8 mouse cellular contexts compared by ENCODE assay signal in genomic region chr17:40933985-40934384, GRCm38 (mm10). TPM values are rescaled to one million over a fixed set of nuclear protein-coding genes. Genes with fewer than 3 reads are reported as not detected.
DNase-seq lines count a peak whose midpoint lies in the region; ATAC-seq and TF ChIP-seq lines count a peak whose summit lies in the region.

No protein-coding gene starts in this region.

- no peak overlapping the region for H3K27ac ChIP-seq in embryonic facial prominence, embryonic 15.5 days (replicated peaks)
- H3K27ac ChIP-seq in intestine, postnatal 0 days (ENCODE audit: low read depth, low read length), result no peak overlapping the region
- H3K27ac ChIP-seq in midbrain, postnatal 0 days (ENCODE audit: low read depth, low read length), result no peak overlapping the region

- ATAC-seq in embryonic facial prominence, embryonic 15.5 days (ENCODE audit: insufficient number of reproducible peaks, low FRiP score, low TSS enrichment, low read depth), result no peak
- no peak for ATAC-seq in intestine, postnatal 0 days
- peak; percentile 19 for ATAC-seq in midbrain, postnatal 0 days (ENCODE audit: low FRiP score)

- H3K4me3 ChIP-seq in E14TG2a.4 (replicated peaks; ENCODE audit: low read length), result peak overlapping the region; percentile 90
- peak overlapping the region; percentile 81 for H3K4me3 ChIP-seq in embryonic facial prominence, embryonic 15.5 days (replicated peaks)
- H3K4me3 ChIP-seq in intestine, postnatal 0 days (ENCODE audit: low read depth, low read length), result peak overlapping the region; percentile 64
- H3K4me3 ChIP-seq in midbrain, postnatal 0 days (ENCODE audit: low read depth, low read length), result peak overlapping the region; percentile 67

- no peaks in the 10 kb centered on the region for H3K27me3 ChIP-seq in E14TG2a.4 (ENCODE audit: insufficient read depth, low read length)
- no peaks in the 10 kb centered on the region for H3K27me3 ChIP-seq in embryonic facial prominence, embryonic 15.5 days
- no peaks in the 10 kb centered on the region for H3K27me3 ChIP-seq in intestine, postnatal 0 days (replicated peaks; ENCODE audit: control insufficient read depth, insufficient read depth, low read length)
- H3K27me3 ChIP-seq in midbrain, postnatal 0 days (ENCODE audit: insufficient read depth, low read length), result no peaks in the 10 kb centered on the region

- TF ChIP-seq CTCF in E14TG2a.4 (conservative IDR thresholded peaks at IDR 0.05; ENCODE audit: low read length), result no peak
- no peak for TF ChIP-seq CTCF in intestine, postnatal 0 days (IDR thresholded peaks at IDR 0.05; ENCODE audit: low read depth)
- TF ChIP-seq CTCF in midbrain, postnatal 0 days (IDR thresholded peaks at IDR 0.05), result no peak

- peaks cover 4% of the 10 kb centered on the region for H3K9me3 ChIP-seq in E14TG2a.4 (ENCODE audit: low read length)
- no peaks in the 10 kb centered on the region for H3K9me3 ChIP-seq in embryonic facial prominence, embryonic 15.5 days (replicated peaks)
- no peaks in the 10 kb centered on the region for H3K9me3 ChIP-seq in intestine, postnatal 0 days (ENCODE audit: control insufficient read depth)
- no peaks in the 10 kb centered on the region for H3K9me3 ChIP-seq in midbrain, postnatal 0 days (ENCODE audit: low read length)

- 0% methylated on average over 14 of the region's 14 CpGs for WGBS in embryonic facial prominence, embryonic 15.5 days
- under 1% methylated on average over 14 of the region's 14 CpGs for WGBS in intestine, postnatal 0 days
- under 1% methylated on average over 14 of the region's 14 CpGs for WGBS in midbrain, postnatal 0 days

- H3K4me2 ChIP-seq in embryonic facial prominence, embryonic 15.5 days (replicated peaks), result peak overlapping the region; percentile 66
- peak overlapping the region; percentile 82 for H3K4me2 ChIP-seq in intestine, postnatal 0 days (replicated peaks; ENCODE audit: low read depth)
- peak overlapping the region; percentile 77 for H3K4me2 ChIP-seq in midbrain, postnatal 0 days (ENCODE audit: low read depth, low read length, poor library complexity, severe bottlenecking)

- peaks cover 51% of the 10 kb centered on the region for H3K36me3 ChIP-seq in E14TG2a.4 (ENCODE audit: insufficient read depth, low read length)
- H3K36me3 ChIP-seq in embryonic facial prominence, embryonic 15.5 days, result 0 out of 2 replicates have a peak, but pooled peaks cover 16% of the 10 kb centered on the region
- peaks cover 13% of the 10 kb centered on the region for H3K36me3 ChIP-seq in intestine, postnatal 0 days (ENCODE audit: control insufficient read depth, insufficient read depth)
- H3K36me3 ChIP-seq in midbrain, postnatal 0 days (ENCODE audit: insufficient read depth, low read length), result 0 out of 2 replicates have a peak, but pooled peaks cover under 1% of the 10 kb centered on the region

- peak; percentile 83 for DNase-seq in heart, adult 11 months
- DNase-seq in heart, postnatal 4 days, result no peak
- no peak for DNase-seq in midbrain, postnatal 0 days (ENCODE audit: low spot score)
- DNase-seq in adipocyte (ENCODE audit: low spot score), result no peak
- DNase-seq in frontal cortex, postnatal 25 days (ENCODE audit: low spot score in 2 of 2), result no peak

- H3K4me1 ChIP-seq in E14TG2a.4 (replicated peaks; ENCODE audit: low read depth, low read length), result peaks cover 9% of the 10 kb centered on the region
- H3K4me1 ChIP-seq in embryonic facial prominence, embryonic 15.5 days, result peaks cover 9% of the 10 kb centered on the region
- H3K4me1 ChIP-seq in intestine, postnatal 0 days (replicated peaks; ENCODE audit: control insufficient read depth, insufficient read depth, low read length), result no peaks in the 10 kb centered on the region
- no peaks in the 10 kb centered on the region for H3K4me1 ChIP-seq in midbrain, postnatal 0 days (ENCODE audit: insufficient read depth, low read length)

- peak overlapping the region; percentile 21; the same call in 1 of the 2 replicates for H3K9ac ChIP-seq in embryonic facial prominence, embryonic 15.5 days
- H3K9ac ChIP-seq in intestine, postnatal 0 days (ENCODE audit: low read depth, low read length), result peak overlapping the region; percentile 62
- 0 out of 2 replicates have a peak overlapping the region, but pooled peaks have one; percentile 24 for H3K9ac ChIP-seq in midbrain, postnatal 0 days (replicated peaks; ENCODE audit: low read length, poor library complexity, severe bottlenecking)

RNA-seq across cellular contexts. Expression of gene Mut, which starts 0.5 kb away (rescaled TPM):
- total RNA-seq in heart, postnatal 4 days (2021), result 10 to 100 TPM; 55.9 to 60.0 TPM
- 31.8 and 32.2 TPM in 2 replicates for polyA plus RNA-seq in embryonic facial prominence, embryonic 15.5 days (2015; fragmentation: Nextera tagmentation; extraction: Ambion mirVana)
- polyA plus RNA-seq in intestine, postnatal 0 days (2015; fragmentation: Nextera tagmentation; extraction: Ambion mirVana), result 22.4 and 25.7 TPM in 2 replicates
- 9.5 and 16.6 TPM in 2 replicates for total RNA-seq in midbrain, postnatal 0 days (2014; rRNA removed)
- 16.1 and 16.6 TPM in 2 replicates for polyA plus RNA-seq in midbrain, postnatal 0 days (2015; fragmentation: Nextera tagmentation; extraction: Ambion mirVana)

RNA-seq across cellular contexts. Expression of gene Cenpq, which starts 0.9 kb away (rescaled TPM):
- 10 to 100 TPM; 11.8 to 11.9 TPM for total RNA-seq in heart, postnatal 4 days (2021)
- 19.5 and 21.0 TPM in 2 replicates for polyA plus RNA-seq in embryonic facial prominence, embryonic 15.5 days (2015; fragmentation: Nextera tagmentation; extraction: Ambion mirVana)
- polyA plus RNA-seq in intestine, postnatal 0 days (2015; fragmentation: Nextera tagmentation; extraction: Ambion mirVana), result 7.2 and 8.4 TPM in 2 replicates
- total RNA-seq in midbrain, postnatal 0 days (2014; rRNA removed), result 2.8 and 3.9 TPM in 2 replicates
- 6.7 and 9.0 TPM in 2 replicates for polyA plus RNA-seq in midbrain, postnatal 0 days (2015; fragmentation: Nextera tagmentation; extraction: Ambion mirVana)

RNA-seq across cellular contexts. Expression of gene Glyatl3, which starts 19.8 kb away (rescaled TPM):
- not detected for total RNA-seq in heart, postnatal 4 days (2021)
- 0.45 and 1.7 TPM in 2 replicates for polyA plus RNA-seq in embryonic facial prominence, embryonic 15.5 days (2015; fragmentation: Nextera tagmentation; extraction: Ambion mirVana)
- not detected in 2 replicates for polyA plus RNA-seq in intestine, postnatal 0 days (2015; fragmentation: Nextera tagmentation; extraction: Ambion mirVana)
- total RNA-seq in midbrain, postnatal 0 days (2014; rRNA removed), result not detected in 2 replicates
- polyA plus RNA-seq in midbrain, postnatal 0 days (2015; fragmentation: Nextera tagmentation; extraction: Ambion mirVana), result not detected in 2 replicates

RNA-seq across cellular contexts. Expression of gene 9130008F23Rik, which starts 53.6 kb away (rescaled TPM):
- total RNA-seq in heart, postnatal 4 days (2021), result 1 to 10 TPM in 1 of 2 experiments, under 1 TPM in 1; 0.38 to 1.0 TPM
- polyA plus RNA-seq in embryonic facial prominence, embryonic 15.5 days (2015; fragmentation: Nextera tagmentation; extraction: Ambion mirVana), result 2.0 and 2.2 TPM in 2 replicates
- 7.2 and 7.3 TPM in 2 replicates for polyA plus RNA-seq in intestine, postnatal 0 days (2015; fragmentation: Nextera tagmentation; extraction: Ambion mirVana)
- total RNA-seq in midbrain, postnatal 0 days (2014; rRNA removed), result 0.38 and 2.2 TPM in 2 replicates
- 0.86 and 1.3 TPM in 2 replicates for polyA plus RNA-seq in midbrain, postnatal 0 days (2015; fragmentation: Nextera tagmentation; extraction: Ambion mirVana)
